Mouse (Mus musculus) Patski (cell line): ENCODE measurements around the gene Atp2c1. TPM values are rescaled to one million over a fixed set of nuclear protein-coding genes. Genes with fewer than 3 reads are reported as not detected.

Experiments
- ATAC-seq: fragments of 100-300 bp; one replicate; pipeline ENCODE4 v1.8.0; 2021
- CTCF ChIA-PET: fragments of 350-600 bp; sonication (Branson Sonifier 250); formaldehyde crosslinking; loops from one replicate; lab custom pipeline; 2022; ENCODE audit warnings: inconsistent platforms; lab: Charles Lee
- POLR2A ChIA-PET: fragments of 350-600 bp; sonication (Branson Sonifier 250); formaldehyde crosslinking; loops from one replicate; lab custom pipeline; 2022; ENCODE audit warnings: antibody characterized with exemption, inconsistent platforms; lab: Charles Lee
- DNase-seq: peaks from one replicate; pipeline ENCODE4 v3.0.0-alpha.2; 2011; ENCODE audit warnings: low read depth, low spot score
- H3K27me3 ChIP-seq: fragments of 371-371 bp; one replicate; pipeline ENCODE4 v1.5.1; 2021
- CTCF ChIP-seq: fragments of 100-300 bp; IDR thresholded peaks from one replicate; pipeline ENCODE4 v1.5.1; 2021
- in situ Hi-C: fragments of 300-500 bp; cut with MboI; formaldehyde crosslinking; loops from 3 replicates; pipeline ENCODE4 v1.11.1; 2018; ENCODE audit warnings: low pct_unique_long_range_greater_than_20kb, mixed read lengths
- polyA plus RNA-seq: library from polyadenylated mRNA; unstranded; gene quantifications from one replicate; pipeline ENCODE4 v1.2.3, GENCODE M21; 2021

The Atp2c1 gene
- polyA plus RNA-seq, result 60.1 TPM

GRCm38 (mm10) chr9:105527219-105527618, at the start of gene Atp2c1:
Gene Atp2c1, minus strand, starts transcription at chr9:105527319.
- in situ Hi-C loops, result no loop called here
- peaks cover 10% of the 10 kb centered on the region for H3K27me3 ChIP-seq
- no peak for DNase-seq
- CTCF ChIA-PET, result no interaction called here
- POLR2A ChIA-PET, result no interaction called here
- ATAC-seq, result no peak
- TF ChIP-seq CTCF, result no peak

- ATAC-seq (no peak), DNase-seq (no peak)
- TF ChIP-seq CTCF, result no peak
- POLR2A ChIA-PET, result no interaction called here
- in situ Hi-C loops, result no loop called here
- CTCF ChIA-PET, result interaction anchor here (1.2 kb wide), 1 partner anchor 59 kb away, joined by 3 read pairs; no protein-coding TSS in a partner anchor
- peaks cover 11% of the 10 kb centered on the region for H3K27me3 ChIP-seq
These were observed 30.3 kb upstream of the Atp2c1 start for GRCm38 (mm10) chr9:105557452-105557851.

- in situ Hi-C loops, result no loop called here
- TF ChIP-seq CTCF, result no peak
- DNase-seq, result no peak
- ChIA-PET CTCF (no interaction called here), POLR2A (no interaction called here)
- ATAC-seq, result no peak
- peaks cover 7% of the 10 kb centered on the region for H3K27me3 ChIP-seq
These were observed 29.1 kb upstream of the Atp2c1 start for GRCm38 (mm10) chr9:105556141-105556735.

- TF ChIP-seq CTCF, result no peak
- CTCF ChIA-PET, result no interaction called here
- in situ Hi-C loops, result no loop called here
- H3K27me3 ChIP-seq, result peaks cover 7% of the 10 kb centered on the region
- no peak for ATAC-seq
- POLR2A ChIA-PET, result no interaction called here
- DNase-seq, result no peak
These were observed 27.3 kb upstream of the Atp2c1 start for GRCm38 (mm10) chr9:105554439-105554807.

GRCm38 (mm10) chr9:105553629-105554438, 26.7 kb upstream of the Atp2c1 start:
- ATAC-seq (no peak), DNase-seq (no peak)
- peaks cover 10% of the 10 kb centered on the region for H3K27me3 ChIP-seq
- in situ Hi-C loops, result no loop called here
- ChIA-PET CTCF (no interaction called here), POLR2A (no interaction called here)
- no peak for TF ChIP-seq CTCF

GRCm38 (mm10) chr9:105551407-105551806, 24.3 kb upstream of the Atp2c1 start:
- DNase-seq (no peak), ATAC-seq (no peak)
- CTCF ChIA-PET, result no interaction called here
- POLR2A ChIA-PET, result no interaction called here
- peaks cover 3% of the 10 kb centered on the region for H3K27me3 ChIP-seq
- no peak for TF ChIP-seq CTCF
- in situ Hi-C loops, result no loop called here

- no peak for TF ChIP-seq CTCF
- POLR2A ChIA-PET, result no interaction called here
- no peak for DNase-seq
- CTCF ChIA-PET, result no interaction called here
- in situ Hi-C loops, result no loop called here
- no peak for ATAC-seq
- peaks cover 3% of the 10 kb centered on the region for H3K27me3 ChIP-seq
These were observed 22.0 kb upstream of the Atp2c1 start for GRCm38 (mm10) chr9:105549096-105549495.

GRCm38 (mm10) chr9:105544013-105544750, 17.1 kb upstream of the Atp2c1 start:
- TF ChIP-seq CTCF, result no peak
- DNase-seq, result no peak
- H3K27me3 ChIP-seq, result peaks cover 3% of the 10 kb centered on the region
- no peak for ATAC-seq
- in situ Hi-C loops, result no loop called here
- ChIA-PET POLR2A (no interaction called here), CTCF (no interaction called here)

GRCm38 (mm10) chr9:105537473-105537872, 10.4 kb upstream of the Atp2c1 start:
- POLR2A ChIA-PET, result no interaction called here
- TF ChIP-seq CTCF, result no peak
- in situ Hi-C loops, result no loop called here
- ATAC-seq (no peak), DNase-seq (no peak)
- CTCF ChIA-PET, result interaction anchor here (0.7 kb wide), 1 partner anchor 80 kb away, joined by 4 read pairs; no protein-coding TSS in a partner anchor
- H3K27me3 ChIP-seq, result no peaks in the 10 kb centered on the region

- in situ Hi-C loops, result no loop called here
These were observed 9.8 kb upstream of the Atp2c1 start for GRCm38 (mm10) chr9:105536877-105537276.

More at GRCm38 (mm10) chr9:105536877-105537276, 9.8 kb upstream of the Atp2c1 start:
- POLR2A ChIA-PET, result no interaction called here
- no peaks in the 10 kb centered on the region for H3K27me3 ChIP-seq
- no peak for ATAC-seq
- TF ChIP-seq CTCF, result no peak
- CTCF ChIA-PET, result interaction anchor here (0.7 kb wide), 1 partner anchor 80 kb away, joined by 4 read pairs; no protein-coding TSS in a partner anchor
- no peak for DNase-seq
